Mouse (Mus musculus): ENCODE results near the gene Was.

DNA sequence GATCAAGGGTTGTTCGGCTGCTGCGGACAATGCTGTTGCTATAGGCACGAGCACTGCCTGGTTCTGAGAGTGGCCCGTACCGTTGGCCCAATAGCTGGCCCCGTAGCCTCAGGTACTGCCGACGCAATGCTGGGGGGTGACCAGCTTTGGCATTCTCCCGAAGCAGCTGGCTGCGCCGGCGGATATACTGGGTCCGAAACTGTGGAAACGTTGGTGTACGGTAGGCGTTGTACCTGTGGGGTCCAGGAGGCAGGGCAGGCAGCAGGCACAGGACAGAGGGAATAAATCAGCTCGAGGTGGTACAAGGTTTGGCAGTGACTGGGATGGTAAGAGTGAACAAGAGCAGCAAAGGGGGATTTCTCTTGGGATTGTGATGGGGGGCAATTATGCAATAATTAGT is 41.1 kb upstream of the Was start:
- TF ChIP-seq CTCF (IDR thresholded peaks at IDR 0.05 in 2 of 3, conservative IDR thresholded peaks at IDR 0.05 in 1 of 3; ENCODE audit: control insufficient read depth in 1 of 3, insufficient read depth in 1 of 3, low read depth in 2 of 3, low read length in 3 of 3, poor library complexity in 1 of 3, severe bottlenecking in 1 of 3), result no peak
- TF ChIP-seq USF1 (IDR thresholded peaks at IDR 0.05; ENCODE audit: low read depth, low read length), result no peak
- no peak for TF ChIP-seq MYB (IDR thresholded peaks at IDR 0.05; ENCODE audit: low read depth, low read length)
- TF ChIP-seq POLR2A (IDR thresholded peaks at IDR 0.05; ENCODE audit: control insufficient read depth in 1 of 2, insufficient read depth in 1 of 2, low read depth in 1 of 2, low read length in 2 of 2, poor library complexity in 1 of 2), result no peak
- no peak for TF ChIP-seq TAL1 (IDR thresholded peaks at IDR 0.05; ENCODE audit: low read length)
